Mouse (Mus musculus) neural tube, embryonic 14.5 days (tissue): ENCODE results near the gene Gse1. TPM values are rescaled to one million over a fixed set of nuclear protein-coding genes. Genes with fewer than 3 reads are reported as not detected.

Source experiments
- ATAC-seq: fragments of 200-750 bp; cut with Nextera tagmentation; 2 replicates; pipeline ENCODE4 v1.8.0; 2017; ENCODE audit warnings: low read depth, mild to moderate bottlenecking, moderate TSS enrichment, moderate library complexity
- H3K27ac ChIP-seq: fragments of 300-500 bp; sonication (generic); 2 replicates; pipeline ENCODE4 v1.5.1; 2014; ENCODE audit warnings: low read depth, mild to moderate bottlenecking, control low read depth, low read length, moderate library complexity, mixed read lengths
- H3K27me3 ChIP-seq: fragments of 300-500 bp; sonication (generic); 2 replicates; pipeline ENCODE4 v1.6.1; 2014; ENCODE audit warnings: low read length; ENCODE audit not compliant: control insufficient read depth, insufficient read depth
- H3K36me3 ChIP-seq: fragments of 300-500 bp; sonication (generic); 2 replicates; pipeline ENCODE4 v1.6.1; 2014; ENCODE audit warnings: low read length, mixed read lengths; ENCODE audit not compliant: control insufficient read depth, insufficient read depth
- H3K4me1 ChIP-seq: fragments of 300-500 bp; sonication (generic); 2 replicates; pipeline ENCODE4 v1.6.1; 2014; ENCODE audit warnings: low read length; ENCODE audit not compliant: control insufficient read depth, insufficient read depth
- H3K4me2 ChIP-seq: fragments of 300-500 bp; sonication (generic); 2 replicates; pipeline ENCODE4 v1.6.1; 2014; ENCODE audit warnings: mild to moderate bottlenecking, low read depth, low read length, control low read depth
- H3K4me3 ChIP-seq: fragments of 300-500 bp; sonication (generic); 2 replicates; pipeline ENCODE4 v1.5.1; 2014; ENCODE audit warnings: low read depth, low read length, control low read depth, mixed read lengths
- H3K9ac ChIP-seq: fragments of 300-500 bp; sonication (generic); replicated peaks from 2 replicates; pipeline ENCODE4 v1.6.1; 2014; ENCODE audit warnings: low read depth, mild to moderate bottlenecking, control low read depth, low read length, mixed read lengths
- H3K9me3 ChIP-seq: fragments of 300-500 bp; sonication (generic); 2 replicates; pipeline ENCODE4 v1.6.1; 2016; ENCODE audit warnings: low read length; ENCODE audit not compliant: control insufficient read depth
- WGBS: fragments of 180-500 bp; shearing (Covaris S2); extraction: QIAGEN DNeasy Blood & Tissue Kit; methylation state at CpG from one replicate; pipeline ENCODE4 v1.1.7; 2014; 5-methylcytosine and 5-hydroxymethylcytosine counted together
- polyA plus RNA-seq: library from polyadenylated mRNA; unstranded; fragments of >200 nt; fragmentation: Nextera tagmentation; extraction: Ambion mirVana; gene quantifications from 2 replicates; pipeline ENCODE4 v1.2.1, GENCODE M21; 2014

Gene Gse1
- polyA plus RNA-seq, 1 experiment from 2014 or later: 23.3 TPM

DNA sequence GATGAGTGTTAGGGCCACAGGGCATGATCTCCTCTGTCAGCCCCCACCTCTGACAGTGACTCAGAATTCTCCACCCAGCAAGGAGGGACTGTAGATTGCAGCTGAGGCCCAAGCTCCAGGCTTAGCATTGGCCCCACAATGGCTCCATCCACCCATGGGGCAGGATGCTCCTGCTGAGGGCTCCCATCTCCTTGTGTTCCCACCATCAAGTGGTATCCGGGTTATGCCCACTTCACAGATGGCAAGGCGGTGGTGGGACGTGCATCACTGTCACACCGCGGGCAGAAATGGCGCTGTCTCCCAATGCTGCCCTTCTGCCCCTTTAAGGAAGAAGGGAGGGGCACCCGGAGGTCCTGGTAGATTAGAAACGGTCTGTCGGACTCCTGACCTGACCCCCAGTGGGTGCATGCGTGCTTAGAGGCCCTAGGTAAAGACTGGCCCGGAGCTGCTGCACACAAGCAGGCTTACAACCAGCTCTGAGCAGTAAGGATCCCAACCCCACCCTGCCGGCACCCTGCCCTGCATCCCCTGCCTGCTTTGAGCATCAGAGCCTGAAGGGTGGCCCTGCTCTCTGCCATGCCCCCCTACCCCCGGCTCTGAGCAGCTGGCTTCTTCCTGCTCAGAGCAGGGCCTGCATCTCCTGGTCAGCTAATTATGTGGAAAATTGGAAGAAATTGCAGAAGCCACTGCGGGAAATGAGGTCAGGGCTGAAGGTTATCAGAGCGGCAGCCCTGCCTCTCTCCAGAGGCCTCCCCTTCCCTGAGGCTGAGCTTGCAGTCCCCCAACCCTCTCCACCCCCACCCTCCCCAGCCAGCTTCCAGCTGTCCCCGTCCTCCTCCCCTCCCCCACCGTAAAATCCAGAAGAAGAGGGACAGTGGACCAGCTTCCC, 67.0 kb downstream of the Gse1 start:
- 27% methylated on average over 17 of the region's 17 CpGs for WGBS
- ATAC-seq: no peak

DNA sequence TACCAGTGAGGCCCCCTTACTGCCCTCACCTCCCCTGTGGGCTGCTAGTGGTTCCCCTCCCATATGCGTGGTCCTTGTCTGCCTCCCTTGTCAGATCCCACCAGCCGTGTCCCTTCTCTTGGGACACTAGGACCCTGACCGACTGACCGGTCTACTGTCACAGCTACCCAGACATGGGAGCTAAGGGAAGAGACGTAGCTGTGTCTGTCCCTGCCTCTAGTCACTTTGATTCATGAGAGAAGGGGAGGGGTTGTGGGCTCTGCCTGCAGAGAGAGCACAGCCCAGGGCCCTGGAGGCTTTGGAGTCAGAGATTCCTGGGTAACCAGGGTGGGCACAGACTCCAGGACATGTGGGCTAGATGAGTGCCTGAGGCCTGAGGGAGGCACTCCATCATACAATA, 68.7 kb downstream of the Gse1 start:
- no peak overlapping the region for H3K9ac ChIP-seq
- no peaks in the 10 kb centered on the region for H3K9me3 ChIP-seq
- H3K36me3 ChIP-seq: no peaks in the 10 kb centered on the region
- peak; percentile 48; the same call in 1 of the 2 replicates for ATAC-seq
- peaks cover 73% of the 10 kb centered on the region for H3K4me1 ChIP-seq
- no peaks in the 10 kb centered on the region for H3K27me3 ChIP-seq
- no peak overlapping the region for H3K4me2 ChIP-seq
- peak overlapping the region; percentile 39 for H3K27ac ChIP-seq
- H3K4me3 ChIP-seq: no peak overlapping the region
- WGBS: 7% methylated on average over 5 of the region's 5 CpGs

More for the DNA sequence above, 67.0 kb downstream of the Gse1 start:
- Histone ChIP-seq H3K4me1 (peaks cover 79% of the 10 kb centered on the region), H3K36me3 (no peaks in the 10 kb centered on the region), H3K4me2 (no peak overlapping the region), H3K4me3 (no peak overlapping the region), H3K27ac (peak overlapping the region; percentile 1; the same call in 1 of the 2 replicates), H3K9me3 (no peaks in the 10 kb centered on the region), H3K9ac (0 out of 2 replicates have a peak overlapping the region, but pooled peaks have one; percentile 12), H3K27me3 (no peaks in the 10 kb centered on the region)

DNA sequence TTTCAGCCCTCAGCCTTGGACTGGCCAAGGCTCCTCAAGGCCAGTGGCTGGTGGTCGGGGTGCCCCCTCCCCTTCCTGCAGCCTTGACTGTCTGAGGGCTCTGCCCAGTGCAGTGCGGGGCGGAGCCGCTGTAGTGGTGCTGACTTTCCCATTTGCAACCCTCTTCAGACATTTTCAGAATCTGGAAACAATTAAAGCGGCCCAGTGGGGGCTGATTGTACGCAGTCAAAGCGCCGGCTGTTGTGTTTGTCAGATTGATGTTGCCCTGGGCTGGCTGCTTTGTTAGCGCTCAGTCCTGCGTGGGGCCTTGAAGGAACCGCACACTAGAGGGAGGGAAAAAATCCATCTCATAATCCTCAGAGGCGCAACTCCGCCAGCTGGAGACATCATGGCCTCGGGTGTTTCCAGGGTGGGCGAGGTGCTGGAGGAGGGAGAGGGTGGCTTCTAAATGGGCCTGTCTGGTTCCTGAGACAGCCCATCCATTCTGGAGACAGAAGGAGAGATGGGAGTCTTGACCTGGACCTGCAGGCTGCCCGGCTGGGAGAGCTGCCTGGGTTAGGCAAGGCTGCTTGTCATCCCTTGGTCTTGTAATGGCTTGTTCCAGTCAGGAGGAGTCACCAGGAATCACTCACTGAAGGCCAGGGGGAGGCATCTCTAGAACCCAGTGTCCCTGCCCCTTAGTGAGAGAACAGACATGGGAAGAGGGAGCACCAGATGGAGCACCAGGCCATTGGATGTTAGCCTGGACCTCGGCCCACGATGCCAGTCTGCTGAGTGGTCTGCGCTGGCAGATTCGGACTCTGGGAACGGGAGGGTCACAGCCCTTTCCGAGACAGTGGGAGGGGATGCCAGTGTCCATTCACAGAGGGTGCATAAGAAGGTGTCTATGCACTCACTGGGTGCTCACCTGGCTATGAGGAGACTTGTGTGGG, 70.6 kb downstream of the Gse1 start:
- Histone ChIP-seq H3K4me3 (no peak overlapping the region), H3K9me3 (no peaks in the 10 kb centered on the region), H3K27ac (peak overlapping the region; percentile 85), H3K36me3 (no peaks in the 10 kb centered on the region), H3K27me3 (no peaks in the 10 kb centered on the region), H3K4me1 (peaks cover 60% of the 10 kb centered on the region), H3K4me2 (0 out of 2 replicates have a peak overlapping the region, but pooled peaks have one; percentile 14), H3K9ac (peak overlapping the region; percentile 22)
- ATAC-seq: peak; percentile 19
- 25% methylated on average over 22 of the region's 22 CpGs for WGBS

GRCm38 (mm10) chr8:120300601-120301141, 72.4 kb downstream of the Gse1 start:
- Histone ChIP-seq H3K9ac (no peak overlapping the region; the same call in 1 of the 2 replicates), H3K27me3 (no peaks in the 10 kb centered on the region), H3K36me3 (no peaks in the 10 kb centered on the region), H3K9me3 (no peaks in the 10 kb centered on the region), H3K4me3 (no peak overlapping the region), H3K4me1 (peaks cover 54% of the 10 kb centered on the region), H3K27ac (peak overlapping the region; percentile 35; the same call in 1 of the 2 replicates), H3K4me2 (0 out of 2 replicates have a peak overlapping the region, but pooled peaks have one; percentile 14)
- ATAC-seq: 0 out of 2 replicates have a peak, but pooled peaks have one; percentile 10
- 3% methylated on average over 13 of the region's 13 CpGs for WGBS

DNA sequence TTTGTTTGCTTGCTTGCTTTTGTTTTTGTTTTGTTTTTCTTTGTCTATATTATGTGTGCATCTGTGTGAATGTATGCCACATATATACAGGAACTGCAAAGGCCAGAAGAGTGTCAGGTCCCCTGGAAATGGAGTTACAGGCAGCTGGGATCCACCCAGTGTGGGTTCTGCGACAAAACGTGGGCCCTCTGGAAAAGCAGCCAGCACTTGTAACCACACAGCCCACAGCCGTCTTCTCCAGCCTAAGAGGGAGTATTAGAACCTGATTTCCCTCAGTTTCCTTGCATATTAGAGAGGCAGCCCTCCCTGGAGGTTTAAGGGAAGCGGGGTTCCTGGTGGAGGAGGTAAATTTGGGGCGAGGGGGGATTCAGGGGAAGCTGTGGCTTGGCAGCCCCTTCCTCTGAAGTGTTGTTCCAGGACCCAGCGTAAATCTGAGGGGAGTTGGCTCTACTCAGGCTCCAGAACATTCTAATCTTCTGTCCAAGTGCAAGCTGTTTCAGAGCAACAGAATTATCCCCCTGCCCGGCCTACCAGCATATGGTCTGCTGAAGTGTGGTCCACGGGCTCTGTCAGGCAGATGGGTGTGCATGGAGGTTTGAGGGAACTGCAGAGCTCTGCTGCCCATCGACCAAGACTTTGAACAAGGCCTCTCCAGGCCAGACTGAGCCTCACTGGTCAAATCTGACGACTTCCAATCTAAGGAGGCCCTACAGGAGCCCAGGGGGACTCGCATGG, 74.9 kb downstream of the Gse1 start:
- no peak overlapping the region for H3K4me3 ChIP-seq
- peaks cover 48% of the 10 kb centered on the region for H3K4me1 ChIP-seq
- no peak overlapping the region for H3K27ac ChIP-seq
- no peak overlapping the region for H3K4me2 ChIP-seq
- no peaks in the 10 kb centered on the region for H3K36me3 ChIP-seq
- H3K9me3 ChIP-seq: no peaks in the 10 kb centered on the region
- no peaks in the 10 kb centered on the region for H3K27me3 ChIP-seq
- 0 out of 2 replicates have a peak overlapping the region, but pooled peaks have one; percentile 25 for H3K9ac ChIP-seq
- 68% methylated on average over 11 of the region's 11 CpGs for WGBS
- ATAC-seq: no peak

GRCm38 (mm10) chr8:120304097-120304496, 75.8 kb downstream of the Gse1 start:
- ATAC-seq: no peak
- Histone ChIP-seq H3K4me2 (no peak overlapping the region), H3K36me3 (no peaks in the 10 kb centered on the region), H3K4me1 (peaks cover 48% of the 10 kb centered on the region), H3K9me3 (no peaks in the 10 kb centered on the region), H3K4me3 (no peak overlapping the region), H3K27ac (peak overlapping the region; percentile 55; the same call in 1 of the 2 replicates), H3K9ac (0 out of 2 replicates have a peak overlapping the region, but pooled peaks have one; percentile 25), H3K27me3 (no peaks in the 10 kb centered on the region)
- 21% methylated on average over 9 of the region's 9 CpGs for WGBS

- H3K9me3 ChIP-seq: no peaks in the 10 kb centered on the region
- no peak overlapping the region for H3K9ac ChIP-seq
- H3K27me3 ChIP-seq: no peaks in the 10 kb centered on the region
- H3K4me1 ChIP-seq: peaks cover 49% of the 10 kb centered on the region
- no peak overlapping the region for H3K4me3 ChIP-seq
- no peak overlapping the region for H3K4me2 ChIP-seq
- no peaks in the 10 kb centered on the region for H3K36me3 ChIP-seq
- WGBS: 69% methylated on average over 10 of the region's 10 CpGs
- no peak for ATAC-seq
- H3K27ac ChIP-seq: no peak overlapping the region
These were observed 77.6 kb downstream of the Gse1 start for GRCm38 (mm10) chr8:120305800-120306385.

GRCm38 (mm10) chr8:120307103-120307502, 78.8 kb downstream of the Gse1 start:
- Histone ChIP-seq H3K4me2 (no peak overlapping the region), H3K9ac (peak overlapping the region; percentile 26; the same call in 1 of the 2 replicates), H3K27ac (peak overlapping the region; percentile 70), H3K27me3 (no peaks in the 10 kb centered on the region), H3K36me3 (no peaks in the 10 kb centered on the region), H3K4me1 (peaks cover 48% of the 10 kb centered on the region), H3K4me3 (no peak overlapping the region), H3K9me3 (no peaks in the 10 kb centered on the region)
- ATAC-seq: peak; percentile 36; the same call in 1 of the 2 replicates
- WGBS: 4% methylated on average over 16 of the region's 16 CpGs
